Mouse (Mus musculus): ENCODE results near the gene Stat6. TPM values are rescaled to one million over a fixed set of nuclear protein-coding genes. Genes with fewer than 3 reads are reported as not detected.

The Stat6 gene
- polyA plus RNA-seq, 1 experiment from 2014 or later = 13.3 TPM

GRCm38 (mm10) chr10:127710331-127710730 lies 67.5 kb downstream of the Stat6 start:
- no peaks in the 10 kb centered on the region for H3K27me3 ChIP-seq
- H3K4me2 ChIP-seq (replicated peaks) = no peak overlapping the region
- H3K9me3 ChIP-seq = no peaks in the 10 kb centered on the region
- no peak for ATAC-seq (ENCODE audit: insufficient number of reproducible peaks, insufficient read depth, low FRiP score, low TSS enrichment)
- no peak overlapping the region for H3K4me3 ChIP-seq
- no peak overlapping the region for H3K27ac ChIP-seq
- H3K9ac ChIP-seq = no peak overlapping the region
- H3K36me3 ChIP-seq = no peaks in the 10 kb centered on the region
- 76% methylated on average over 13 of the region's 13 CpGs for WGBS
- H3K4me1 ChIP-seq = peaks cover 11% of the 10 kb centered on the region

Other genes starting within 250 kb of the Stat6 start
- gene Stac3, start 141.3 kb upstream of the Stat6 start, polyA plus RNA-seq (2016; fragmentation: Nextera tagmentation; extraction: Ambion mirVana) = 5.9 and 7.9 TPM in 2 replicates
- 2.9 and 3.4 TPM in 2 replicates for gene Ndufa4l2, start 128.0 kb upstream of the Stat6 start, polyA plus RNA-seq (2016; fragmentation: Nextera tagmentation; extraction: Ambion mirVana)
- gene Shmt2, start 120.5 kb upstream of the Stat6 start, polyA plus RNA-seq (2016; fragmentation: Nextera tagmentation; extraction: Ambion mirVana) = 82.4 and 88.2 TPM in 2 replicates
- gene Nxph4, start 108.4 kb upstream of the Stat6 start, polyA plus RNA-seq (2016; fragmentation: Nextera tagmentation; extraction: Ambion mirVana) = 6.5 and 8.0 TPM in 2 replicates
- gene Lrp1, start 21.8 kb upstream of the Stat6 start, polyA plus RNA-seq (2016; fragmentation: Nextera tagmentation; extraction: Ambion mirVana) = 115 TPM in 2 replicates
- 9.0 and 11.9 TPM in 2 replicates for gene Nemp1, start 23.9 kb downstream of the Stat6 start, polyA plus RNA-seq (2016; fragmentation: Nextera tagmentation; extraction: Ambion mirVana)
- gene Nab2, start 25.6 kb downstream of the Stat6 start, polyA plus RNA-seq (2016; fragmentation: Nextera tagmentation; extraction: Ambion mirVana) = 18.8 and 19.5 TPM in 2 replicates
- gene Myo1a, start 62.2 kb downstream of the Stat6 start, polyA plus RNA-seq (2016; fragmentation: Nextera tagmentation; extraction: Ambion mirVana) = 0.20 and 0.58 TPM in 2 replicates
- gene Tac2, start 81.5 kb downstream of the Stat6 start, polyA plus RNA-seq (2016; fragmentation: Nextera tagmentation; extraction: Ambion mirVana) = 1.2 and 2.1 TPM in 2 replicates
- gene Zbtb39, start 96.6 kb downstream of the Stat6 start, polyA plus RNA-seq (2016; fragmentation: Nextera tagmentation; extraction: Ambion mirVana) = 4.8 and 5.2 TPM in 2 replicates
- gene Gpr182, start 108.7 kb downstream of the Stat6 start, polyA plus RNA-seq (2016; fragmentation: Nextera tagmentation; extraction: Ambion mirVana) = 0.48 and 0.70 TPM in 2 replicates
- not detected in 2 replicates for gene Rdh1, start 116.7 kb downstream of the Stat6 start, polyA plus RNA-seq (2016; fragmentation: Nextera tagmentation; extraction: Ambion mirVana)
- gene Rdh16f1, start 116.8 kb downstream of the Stat6 start, polyA plus RNA-seq (2016; fragmentation: Nextera tagmentation; extraction: Ambion mirVana) = 0.09 TPM in 1 of 2 replicates, not detected in the other
- gene Rdh9, start 133.4 kb downstream of the Stat6 start, polyA plus RNA-seq (2016; fragmentation: Nextera tagmentation; extraction: Ambion mirVana) = 0.09 TPM in 1 of 2 replicates, not detected in the other
- not detected in 2 replicates for gene Rdh16, start 158.2 kb downstream of the Stat6 start, polyA plus RNA-seq (2016; fragmentation: Nextera tagmentation; extraction: Ambion mirVana)
- not detected in 2 replicates for gene Rdh19, start 206.9 kb downstream of the Stat6 start, polyA plus RNA-seq (2016; fragmentation: Nextera tagmentation; extraction: Ambion mirVana)
- gene Rdh16f2, start 223.5 kb downstream of the Stat6 start, polyA plus RNA-seq (2016; fragmentation: Nextera tagmentation; extraction: Ambion mirVana) = not detected in 2 replicates
- not detected in 2 replicates for gene Rdh7, start 245.8 kb downstream of the Stat6 start, polyA plus RNA-seq (2016; fragmentation: Nextera tagmentation; extraction: Ambion mirVana)

Data from embryonic facial prominence, embryonic 12.5 days (tissue).